ENCODE assay signal across 23 mouse cellular contexts in the genomic region with DNA sequence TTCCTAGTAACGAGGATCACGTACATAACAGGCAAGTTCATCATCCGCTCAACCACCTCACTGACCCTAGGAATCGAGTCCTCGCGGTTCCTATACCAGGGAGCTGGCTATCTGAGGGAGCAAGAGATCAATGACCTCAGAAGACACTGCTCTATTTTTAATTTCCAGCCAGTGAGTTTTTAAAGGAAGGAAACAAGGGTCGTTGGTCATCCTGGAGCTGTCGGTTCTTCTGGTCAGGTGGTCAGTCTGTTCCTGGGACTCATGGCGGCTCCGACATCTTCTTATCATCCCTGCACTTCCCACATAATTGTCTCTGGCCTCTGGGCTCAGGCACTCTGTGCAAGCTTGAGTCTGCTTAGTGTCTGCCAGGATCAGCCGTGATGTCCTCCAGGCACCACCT.
"Had no signal": no experiment of that assay in that cellular context is flagged by ENCODE, and none has a peak within 500 bp of the region (broad histone marks: within the 10 kb centered on the region; RNA-seq: fewer than 3 reads in every experiment).

No protein-coding gene starts in this region.

- H3K9ac ChIP-seq: heart, embryonic 12.5 days; hindbrain, embryonic 12.5 days; hindbrain, embryonic 14.5 days; intestine, embryonic 15.5 days; limb, embryonic 12.5 days had no signal

- H3K36me3 ChIP-seq: heart, embryonic 12.5 days; hindbrain, embryonic 10.5 days; hindbrain, embryonic 12.5 days; intestine, embryonic 15.5 days; limb, embryonic 10.5 days; limb, embryonic 12.5 days had no signal

- H3K4me3 ChIP-seq: gastrocnemius, adult 2 months; heart, adult 2 months; heart, embryonic 12.5 days; hindbrain, embryonic 10.5 days; hindbrain, embryonic 12.5 days; intestine, embryonic 15.5 days; layer of hippocampus, adult 2 months; left cerebral cortex, adult 2 months; limb, embryonic 10.5 days; limb, embryonic 12.5 days had no signal

- ATAC-seq: hindbrain, embryonic 16.5 days; inflammation-experienced regulatory T-cells, adult 6 months; intestine, embryonic 15.5 days; intestine, postnatal 0 days had no signal

- H3K27ac ChIP-seq: heart, adult 2 months; hindbrain, embryonic 10.5 days; hindbrain, embryonic 12.5 days; hindbrain, embryonic 14.5 days; intestine, embryonic 15.5 days; layer of hippocampus, adult 2 months; left cerebral cortex, adult 2 months; limb, embryonic 10.5 days; limb, embryonic 12.5 days had no signal

- H3K27me3 ChIP-seq: intestine, embryonic 15.5 days; limb, embryonic 12.5 days had no signal

- H3K9me3 ChIP-seq: heart, embryonic 12.5 days; hindbrain, embryonic 10.5 days; hindbrain, embryonic 12.5 days; intestine, embryonic 15.5 days; limb, embryonic 10.5 days; limb, embryonic 12.5 days had no signal

- DNase-seq: gastrocnemius, adult 2 months; gastrocnemius, postnatal 10 days; gastrocnemius, postnatal 25 days; heart, adult 2 months; heart, postnatal 10 days; heart, postnatal 4 days; kidney, adult 18-20 months; kidney, adult 8-10 months; kidney, postnatal 10 days; kidney, postnatal 25 days; kidney, postnatal 4 days had no signal

- H3K4me2 ChIP-seq: heart, embryonic 12.5 days; hindbrain, embryonic 12.5 days; hindbrain, embryonic 14.5 days; intestine, embryonic 15.5 days; limb, embryonic 12.5 days had no signal
